Mouse (Mus musculus): ENCODE results near the gene Slc2a1.

The Slc2a1 gene

DNA sequence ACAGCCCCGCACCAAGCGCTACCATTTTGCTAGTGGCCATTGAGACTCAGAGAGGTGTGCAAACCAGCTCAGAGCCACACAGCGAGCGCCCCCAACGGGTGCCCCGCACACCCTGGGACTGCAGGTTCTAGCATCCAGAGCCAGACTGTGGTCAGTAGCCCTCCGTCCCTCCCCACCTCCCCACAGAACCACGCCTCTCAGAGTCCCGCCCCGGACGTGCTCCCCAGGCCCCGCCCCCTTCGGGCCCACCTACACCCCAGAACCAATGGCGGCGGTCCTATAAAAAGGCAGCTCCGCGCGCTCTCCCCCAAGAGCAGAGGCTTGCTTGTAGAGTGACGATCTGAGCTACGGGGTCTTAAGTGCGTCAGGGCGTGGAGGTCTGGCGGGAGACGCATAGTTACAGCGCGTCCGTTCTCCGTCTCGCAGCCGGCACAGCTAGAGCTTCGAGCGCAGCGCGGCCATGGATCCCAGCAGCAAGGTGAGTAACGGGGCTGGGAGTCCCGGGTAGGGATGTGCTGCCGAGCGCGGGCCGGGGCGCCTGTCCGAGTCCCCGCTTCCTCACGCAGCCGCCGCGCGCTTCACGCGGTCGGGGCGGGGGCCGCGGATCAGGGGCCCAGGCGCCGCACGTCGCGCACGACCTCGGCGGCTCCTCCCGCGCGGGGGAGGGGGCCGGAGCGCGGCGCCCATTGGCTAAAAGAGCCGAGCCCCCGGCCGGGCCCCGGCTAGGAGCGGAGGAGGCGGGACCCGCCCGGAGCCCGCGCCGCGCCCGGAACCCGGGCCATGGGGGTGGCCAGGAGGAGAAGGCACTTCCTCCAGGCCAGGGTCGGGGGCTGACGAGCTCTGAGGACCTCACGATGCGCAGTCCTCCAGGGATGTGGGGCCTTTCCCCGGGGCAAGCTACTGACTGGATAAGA is at the start of gene Slc2a1:
Gene Slc2a1, plus strand, starts transcription at position 217 of the 914 bp plus-strand sequence.
- DNase-seq: peak; percentile 88

DNA sequence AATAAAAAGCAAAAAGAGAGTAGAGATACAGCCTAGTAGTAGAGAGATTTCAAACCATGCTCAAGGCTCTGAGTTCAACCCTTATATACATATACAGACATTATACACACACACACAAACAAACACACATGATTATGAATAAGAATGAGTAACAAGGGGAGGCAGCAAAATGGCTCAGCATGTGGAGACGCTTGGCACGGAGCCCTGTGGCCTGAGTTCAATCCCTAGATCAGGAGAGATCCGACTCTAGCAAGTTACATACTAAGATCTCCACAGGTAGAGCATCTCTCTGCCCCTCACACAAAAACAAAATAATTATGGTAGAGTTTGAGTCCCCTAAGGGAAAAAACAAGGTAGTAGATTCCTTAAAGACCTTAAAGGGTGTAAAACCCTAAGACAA is 41.7 kb upstream of the Slc2a1 start:
- no peak for DNase-seq

DNA sequence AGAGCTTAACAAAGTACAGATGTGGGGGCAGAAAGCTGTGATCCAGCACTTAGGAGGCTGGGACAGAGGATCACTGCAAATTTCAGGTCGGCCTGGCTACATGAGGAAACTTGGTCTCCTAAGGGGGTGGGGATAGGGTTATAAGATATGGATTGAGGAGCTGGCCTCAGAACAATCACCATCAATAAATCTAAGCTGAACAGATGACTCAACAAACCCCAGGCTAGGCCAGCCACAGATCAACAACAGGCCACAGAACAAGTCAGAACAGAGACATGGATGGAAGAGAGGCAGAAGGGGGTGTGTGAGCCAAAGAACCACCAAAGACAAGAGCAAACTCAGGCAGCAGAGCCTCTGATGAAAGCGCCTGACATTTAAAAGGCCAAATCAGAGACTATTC is 41.3 kb upstream of the Slc2a1 start:
- DNase-seq: no peak

DNA sequence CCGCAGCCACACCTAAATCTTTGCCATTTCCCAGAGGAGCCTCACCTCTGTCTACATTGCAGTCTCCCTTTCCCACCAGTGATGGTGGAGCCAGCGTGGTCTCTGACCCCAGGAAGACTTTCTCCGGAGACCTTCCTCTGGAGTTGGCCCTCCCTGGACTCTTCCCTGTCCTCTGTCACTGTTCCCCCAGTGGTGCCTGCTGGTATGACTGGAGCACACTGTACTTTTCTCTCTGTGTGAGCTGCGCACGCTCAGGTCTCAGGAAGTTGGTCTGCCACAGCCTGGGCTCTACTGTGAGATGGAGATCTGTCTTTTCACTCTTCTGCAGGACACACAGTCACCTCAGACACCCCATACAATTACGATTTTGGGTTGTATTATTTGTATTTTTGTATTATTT is 39.6 kb upstream of the Slc2a1 start:
- no peak for DNase-seq

DNA sequence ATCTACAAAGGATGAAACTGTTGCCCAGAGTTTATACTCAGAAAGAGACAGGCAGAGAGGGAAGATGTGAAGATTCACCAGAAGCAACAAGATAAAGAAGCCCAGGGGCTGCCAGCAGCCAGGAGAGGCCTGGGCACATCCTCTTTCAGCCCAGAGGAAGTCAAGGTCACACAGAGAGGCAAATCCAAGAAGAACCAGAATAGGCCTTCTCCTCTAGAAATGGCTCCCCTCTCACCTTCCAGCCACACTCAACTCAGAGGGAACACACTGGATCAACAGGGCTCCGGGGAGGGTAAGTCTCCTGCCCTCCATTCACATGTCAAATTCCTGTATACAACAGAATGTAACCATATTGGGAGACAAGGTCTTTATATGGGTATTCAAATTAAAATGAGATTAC is 38.3 kb upstream of the Slc2a1 start:
- DNase-seq: no peak

DNA sequence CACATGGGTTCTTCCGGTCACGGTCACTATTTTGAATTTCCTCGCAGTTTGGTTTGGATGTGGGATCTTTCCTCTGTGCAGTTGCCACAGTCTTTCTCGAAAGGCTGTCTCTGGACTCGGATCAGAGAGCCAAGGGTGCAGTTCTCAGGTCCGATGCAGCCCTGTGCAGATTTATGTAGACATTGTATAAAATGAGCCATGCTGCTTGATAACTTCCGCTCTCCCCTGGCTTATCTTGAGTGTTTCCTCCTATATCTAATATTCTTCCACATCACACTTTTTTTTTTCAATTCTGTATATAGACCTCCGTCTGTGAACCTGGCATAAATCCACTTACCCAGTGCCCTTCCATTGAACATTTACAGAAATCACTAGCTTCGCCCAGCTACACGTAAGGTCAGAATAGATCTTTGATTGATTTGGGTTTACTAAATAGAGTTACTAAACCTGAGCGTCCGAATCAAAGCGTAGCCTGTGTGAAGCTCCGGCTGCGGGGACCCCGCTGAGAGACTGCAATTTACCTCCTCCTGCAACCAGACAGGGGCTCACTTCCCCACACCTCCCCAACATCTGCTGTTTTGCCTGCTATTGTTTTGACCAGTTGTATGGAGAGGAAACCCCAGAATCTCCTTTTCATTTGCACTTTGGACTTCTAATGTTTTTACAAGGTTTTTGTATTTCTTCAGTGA is 37.4 kb upstream of the Slc2a1 start:
- DNase-seq: no peak

DNA sequence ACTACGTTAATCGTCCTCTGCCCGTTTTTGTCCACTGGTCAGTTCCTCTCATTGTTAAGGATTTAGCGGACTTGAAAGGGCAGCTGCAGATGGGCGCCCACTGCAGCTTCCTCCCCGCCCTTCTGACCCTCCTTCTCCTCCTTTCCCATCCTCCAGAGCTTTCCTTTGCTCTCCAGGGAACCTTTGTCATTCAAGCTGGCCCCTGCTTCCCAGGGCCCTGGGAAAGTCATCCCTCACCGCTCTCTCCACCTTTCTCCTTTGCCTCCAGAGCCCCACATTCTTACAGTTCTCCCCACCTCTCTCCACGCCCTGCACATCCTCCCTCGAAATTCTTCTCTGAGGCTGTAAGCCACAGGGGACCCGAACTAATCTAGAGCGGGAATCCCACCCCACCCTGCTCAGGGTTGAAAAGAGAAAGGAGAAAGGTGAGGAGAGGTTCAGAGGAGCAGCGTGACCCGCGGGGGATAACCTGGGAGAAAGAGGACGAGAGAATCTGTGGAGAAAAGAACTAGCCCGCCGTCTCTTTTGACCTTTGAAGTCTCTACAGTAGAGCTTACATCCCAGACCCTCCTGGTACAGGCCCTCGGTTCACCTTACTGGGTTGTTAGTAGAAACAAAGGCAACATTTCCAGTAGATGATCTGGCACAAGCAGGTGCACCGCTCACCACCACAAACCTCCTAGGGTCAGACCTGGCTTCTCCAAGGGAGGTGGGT is 36.7 kb upstream of the Slc2a1 start:
- DNase-seq: no peak

DNA sequence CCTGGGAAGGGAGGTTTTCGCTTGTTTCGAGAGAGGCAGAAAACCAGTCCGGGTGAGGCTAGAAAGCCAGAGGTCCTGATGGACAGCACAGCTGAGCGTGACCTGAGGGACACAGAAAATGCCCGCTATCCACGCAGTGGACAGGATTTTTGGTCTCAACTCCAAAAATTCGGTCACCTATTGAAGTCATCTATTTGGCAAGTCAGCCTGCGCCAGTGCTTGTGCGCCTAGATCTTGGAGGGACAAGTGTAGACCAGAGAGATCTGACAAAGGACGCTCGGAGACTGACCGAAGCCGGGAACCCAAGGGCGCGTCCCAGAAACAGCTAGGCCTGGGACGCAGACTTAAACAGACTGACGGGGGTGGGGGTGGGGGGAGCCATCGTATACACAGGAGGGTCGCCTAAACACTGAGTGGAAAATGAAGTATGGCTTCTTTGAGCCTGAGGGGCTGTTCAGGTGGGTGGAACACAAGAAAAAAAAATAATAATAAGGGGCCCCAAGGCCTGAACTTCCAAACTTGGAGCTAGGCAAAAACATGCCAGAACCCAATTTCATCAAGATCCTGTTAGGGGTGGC is 36.1 kb upstream of the Slc2a1 start:
- no peak for DNase-seq

DNA sequence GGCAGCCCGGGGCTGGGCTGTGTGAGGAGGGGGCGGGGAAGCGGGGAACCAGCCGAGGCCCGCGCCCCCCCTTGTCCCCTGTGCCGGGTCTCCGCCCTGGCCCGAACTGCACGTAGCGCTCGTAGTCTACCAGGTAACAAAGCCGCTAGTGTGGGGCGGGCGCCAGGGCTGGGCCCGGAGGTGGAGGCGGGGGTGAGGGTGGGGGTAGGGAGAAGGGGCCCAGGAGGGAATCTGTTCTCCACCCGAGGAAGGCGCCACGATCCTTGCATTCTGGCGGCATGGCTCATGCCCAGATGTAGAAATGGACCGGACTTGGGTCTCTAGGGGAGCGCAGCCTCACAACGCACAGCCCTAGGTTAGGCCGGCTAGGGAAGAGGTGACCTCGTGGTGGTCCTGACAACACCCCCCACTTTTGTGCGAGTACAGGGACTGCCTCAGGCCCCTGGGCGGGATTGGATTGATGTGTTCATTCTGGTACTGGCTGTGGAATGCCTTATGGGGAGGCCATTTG is 35.5 kb upstream of the Slc2a1 start:
- no peak for DNase-seq

DNA sequence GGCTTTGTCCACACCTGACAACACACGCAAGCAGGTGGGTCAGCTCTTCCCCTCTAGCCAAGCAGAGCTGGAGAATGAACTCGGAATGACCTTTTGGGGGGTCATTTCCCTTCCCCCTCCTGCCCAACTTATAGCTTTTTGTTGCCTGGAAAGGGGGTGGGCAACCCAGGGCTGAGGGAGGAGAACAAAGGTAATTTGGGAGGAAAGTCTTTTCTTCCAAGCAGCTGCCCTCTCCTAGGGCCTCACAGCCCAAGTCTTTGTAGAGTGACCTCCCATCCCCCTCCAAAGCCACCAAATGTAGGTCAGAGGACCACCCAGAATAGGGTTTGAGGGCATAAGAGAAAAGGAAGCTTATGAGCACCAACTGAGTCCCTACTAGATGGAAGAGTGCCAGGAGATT is 34.9 kb upstream of the Slc2a1 start:
- DNase-seq: no peak

DNA sequence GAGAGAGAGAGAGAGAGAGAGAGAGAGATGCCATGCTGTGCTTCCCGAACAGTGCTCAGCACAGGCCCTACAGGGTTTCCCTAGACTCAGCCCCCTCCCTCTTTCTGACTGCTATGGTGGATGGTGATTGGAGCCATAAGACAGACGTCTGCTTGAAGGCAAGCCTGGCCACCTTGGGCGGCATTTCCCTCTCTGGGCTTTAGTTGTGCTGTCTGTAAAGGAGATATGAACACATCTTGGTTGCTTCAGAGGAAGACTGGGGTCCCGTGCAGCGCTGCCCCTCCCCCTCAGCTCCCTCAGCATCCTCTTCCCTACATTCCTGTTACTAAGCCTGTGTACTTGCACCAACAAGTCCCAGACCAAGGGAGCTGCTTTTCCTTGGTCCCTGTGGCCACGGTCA is 33.9 kb upstream of the Slc2a1 start:
- DNase-seq: no peak

DNA sequence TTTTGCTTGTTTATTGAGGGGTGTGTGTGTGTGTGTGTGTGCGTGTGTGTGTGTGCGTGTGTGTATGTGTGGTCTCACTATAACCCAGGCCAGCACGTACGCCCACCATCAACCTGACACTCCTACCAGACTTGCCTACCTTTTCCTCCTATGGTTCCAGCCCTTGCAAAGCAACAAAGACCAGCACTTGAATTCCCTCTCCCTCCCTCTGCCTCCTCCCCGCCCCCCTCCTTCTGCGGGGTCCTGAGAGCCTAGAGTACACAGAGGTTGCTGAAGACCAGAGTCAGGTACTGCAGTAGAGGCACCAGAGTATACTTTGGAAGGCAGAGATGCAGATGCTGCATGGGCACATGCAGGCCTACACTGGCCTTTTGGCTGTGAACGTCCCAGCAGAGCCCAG is 33.2 kb upstream of the Slc2a1 start:
- no peak for DNase-seq

DNA sequence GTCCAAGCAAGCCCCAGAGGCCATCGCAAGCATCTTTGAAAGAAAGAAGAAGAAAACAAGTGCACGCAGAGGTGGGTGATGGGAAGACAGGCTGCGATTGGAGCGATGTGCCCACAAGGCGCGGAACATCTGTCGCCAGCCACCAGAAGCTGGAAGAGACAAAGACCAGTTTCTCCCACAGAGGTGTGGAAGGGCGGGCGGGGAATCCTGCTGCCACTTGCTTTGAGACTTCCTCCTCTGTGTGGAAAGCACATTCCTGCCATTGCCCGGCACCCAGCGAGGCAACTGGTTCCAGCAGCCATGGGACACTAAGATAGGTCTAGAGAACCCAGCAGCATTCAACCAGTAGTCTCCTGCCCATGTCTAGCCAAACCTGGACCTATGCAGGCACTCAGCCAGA is 32.2 kb upstream of the Slc2a1 start:
- no peak for DNase-seq

DNA sequence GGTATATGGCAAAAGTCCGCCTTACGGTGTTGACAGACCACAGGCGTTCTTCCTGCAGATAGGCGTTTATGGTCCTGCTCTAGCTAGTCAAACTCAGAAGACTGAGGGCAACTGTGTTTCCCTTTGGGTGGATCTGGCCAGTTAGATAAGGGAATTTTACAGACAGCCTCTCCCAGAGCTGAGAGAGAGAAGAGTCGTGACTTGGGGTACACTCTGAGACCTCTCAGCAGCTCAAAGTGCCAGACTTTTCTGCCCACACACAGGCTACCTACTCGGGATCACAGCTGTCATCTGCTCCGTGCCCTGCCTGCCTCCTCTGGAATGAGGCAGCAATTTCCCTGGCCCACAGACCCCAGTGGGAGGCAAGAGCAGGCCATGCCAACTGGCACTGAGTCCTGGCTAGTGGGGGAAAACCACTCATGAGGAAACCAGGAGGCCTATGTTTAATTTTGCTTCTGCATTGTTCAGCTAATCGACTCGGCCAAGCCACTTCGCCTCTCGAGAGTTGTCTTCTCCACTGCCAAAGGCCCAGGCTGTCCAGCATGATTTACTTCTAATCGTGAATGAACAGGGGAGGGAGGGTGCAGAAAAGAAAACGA is 31.3 kb upstream of the Slc2a1 start:
- DNase-seq: no peak

DNA sequence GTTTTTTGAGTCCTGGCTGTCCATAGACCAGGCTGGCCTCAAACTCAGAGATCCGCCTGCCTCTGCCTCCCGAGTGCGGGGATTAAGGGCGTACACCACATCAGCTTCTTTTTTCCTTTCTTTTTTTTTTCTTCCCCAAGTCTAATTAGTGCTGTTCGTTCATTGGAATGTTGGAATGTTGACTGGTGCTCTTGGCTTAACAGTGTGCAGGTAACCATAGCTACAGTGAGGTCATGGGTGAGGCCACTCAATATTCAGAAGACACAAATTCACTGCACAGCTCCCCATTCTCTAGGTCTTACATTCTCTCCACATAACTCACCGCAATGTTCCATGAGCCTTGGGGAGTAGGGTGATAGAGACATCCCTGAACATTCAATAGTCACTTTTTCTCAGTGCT is 28.6 kb upstream of the Slc2a1 start:
- no peak for DNase-seq

DNA sequence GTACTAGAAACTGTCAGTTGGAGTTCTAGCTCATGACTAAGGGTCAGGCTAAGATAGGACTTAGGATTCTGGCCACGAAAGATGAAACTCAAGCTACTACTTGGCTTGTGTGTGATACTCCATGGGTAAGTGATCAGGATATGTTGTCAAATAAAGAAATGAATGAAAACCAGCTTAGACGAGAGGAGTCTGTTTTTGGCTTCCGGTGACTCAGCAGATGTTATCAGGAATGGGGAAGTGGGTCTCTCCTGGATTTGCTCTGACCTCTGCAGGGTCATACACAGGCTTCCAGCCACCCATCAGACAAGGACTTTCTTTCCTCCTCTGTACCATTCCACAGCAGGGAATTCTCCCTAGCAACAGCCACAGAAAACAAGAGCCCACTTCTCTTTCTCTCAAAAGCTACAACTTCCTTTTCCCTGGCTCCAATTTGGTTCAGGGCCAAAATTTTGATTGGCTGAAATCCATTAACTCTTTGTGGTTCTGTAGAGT is 25.7 kb upstream of the Slc2a1 start:
- no peak for DNase-seq

DNA sequence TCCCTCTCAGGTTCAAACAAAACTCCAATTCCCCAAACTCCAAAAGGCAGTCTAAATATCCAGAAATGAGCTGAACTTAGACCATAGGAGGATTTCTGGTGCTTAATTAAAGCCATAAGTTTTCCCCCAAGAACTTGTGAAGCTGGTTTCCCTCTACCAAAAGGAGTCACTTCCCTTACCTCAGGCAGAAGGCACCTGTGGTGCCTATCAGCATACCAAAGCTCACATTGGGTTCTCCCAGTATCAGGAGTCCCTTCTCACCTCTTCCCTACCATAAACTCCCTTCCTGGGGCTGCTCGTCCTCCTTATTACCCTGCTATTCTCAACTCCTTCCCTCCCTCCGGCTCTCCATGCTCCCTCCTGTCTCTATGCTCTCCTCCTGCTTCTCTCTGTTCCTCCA is 20.1 kb upstream of the Slc2a1 start:
- no peak for DNase-seq

DNA sequence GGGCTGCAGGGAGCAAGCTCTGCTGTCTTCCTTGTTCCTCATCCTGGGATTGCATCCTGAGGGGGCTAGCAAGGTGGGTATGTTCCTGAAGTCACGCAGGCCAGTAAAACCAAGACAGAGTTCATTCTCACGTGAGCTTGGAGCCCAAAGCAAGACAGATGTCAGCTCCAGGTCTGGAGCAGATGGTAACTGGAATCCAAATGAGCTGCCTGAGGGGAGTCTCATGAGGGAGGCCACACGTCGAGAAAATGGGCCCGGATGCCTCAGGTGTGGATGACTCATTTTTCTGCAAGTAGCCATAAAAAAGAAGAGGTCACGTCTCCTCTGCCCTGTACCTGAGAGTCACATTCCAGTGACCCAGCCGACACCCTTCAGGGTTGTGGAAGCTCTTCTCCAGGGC is 14.6 kb upstream of the Slc2a1 start:
- DNase-seq: no peak

DNA sequence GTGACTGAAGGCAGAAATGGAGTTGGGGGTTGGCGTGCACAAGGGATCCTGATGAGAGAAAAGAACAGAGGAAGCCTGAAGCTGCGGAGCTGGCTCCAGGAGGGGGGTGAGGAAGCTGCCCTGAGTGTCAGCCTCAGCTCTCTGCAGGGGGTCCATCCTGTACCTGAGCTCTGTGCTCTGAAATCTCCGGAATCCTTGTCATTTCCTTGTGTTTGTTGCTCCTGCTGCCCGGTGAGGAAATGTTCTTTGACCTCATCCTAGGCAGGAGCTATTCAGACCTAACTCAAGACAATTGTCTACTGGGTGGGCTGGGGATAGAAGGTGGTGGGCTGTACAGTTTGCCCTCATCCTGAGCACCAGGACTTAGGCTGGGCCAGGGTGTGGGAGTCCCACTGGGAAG is 13.5 kb upstream of the Slc2a1 start:
- DNase-seq: no peak

DNA sequence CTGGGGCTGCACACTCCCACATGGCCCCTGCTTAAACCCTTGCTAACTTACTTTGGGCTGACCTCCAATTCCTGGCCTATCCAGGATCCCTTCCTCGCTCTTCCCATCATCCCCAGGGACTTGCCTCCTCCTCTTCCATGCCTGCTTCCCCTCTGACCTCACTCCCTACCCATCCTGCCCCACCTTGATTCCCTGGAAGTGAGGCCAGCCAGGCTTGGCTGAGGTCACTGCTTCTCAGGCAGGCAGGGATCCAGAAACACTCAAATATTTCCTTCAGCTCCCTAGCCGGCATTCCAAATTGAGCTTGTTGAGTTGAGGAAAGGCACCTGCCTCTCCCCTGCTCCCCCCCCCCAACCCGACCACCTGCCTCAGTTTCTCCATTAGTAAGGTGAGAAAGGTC is 12.1 kb upstream of the Slc2a1 start:
- DNase-seq: no peak

DNA sequence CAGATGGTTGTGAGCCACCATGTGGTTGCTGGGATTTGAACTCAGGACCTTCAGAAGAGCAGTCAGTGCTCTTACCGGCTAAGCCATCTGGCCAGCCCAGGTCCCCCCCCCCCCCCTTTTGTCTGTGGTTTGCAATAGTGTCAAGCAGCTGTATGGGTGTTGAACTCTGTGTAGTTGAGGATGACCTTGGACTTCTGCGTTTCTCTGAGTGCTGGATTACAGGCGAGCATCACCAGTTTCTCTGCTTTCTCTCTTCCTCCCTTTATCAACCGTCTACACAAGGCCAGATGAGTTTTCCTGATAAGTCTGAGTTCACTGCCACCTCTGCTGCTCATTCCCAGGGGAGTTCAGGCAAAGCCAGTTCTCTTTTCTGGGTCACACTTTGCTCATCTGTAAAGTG is 11.1 kb upstream of the Slc2a1 start:
- no peak for DNase-seq

Measured in lung, postnatal 14 days (tissue).